24 mouse cellular contexts compared by ENCODE assay signal in the genomic region with DNA sequence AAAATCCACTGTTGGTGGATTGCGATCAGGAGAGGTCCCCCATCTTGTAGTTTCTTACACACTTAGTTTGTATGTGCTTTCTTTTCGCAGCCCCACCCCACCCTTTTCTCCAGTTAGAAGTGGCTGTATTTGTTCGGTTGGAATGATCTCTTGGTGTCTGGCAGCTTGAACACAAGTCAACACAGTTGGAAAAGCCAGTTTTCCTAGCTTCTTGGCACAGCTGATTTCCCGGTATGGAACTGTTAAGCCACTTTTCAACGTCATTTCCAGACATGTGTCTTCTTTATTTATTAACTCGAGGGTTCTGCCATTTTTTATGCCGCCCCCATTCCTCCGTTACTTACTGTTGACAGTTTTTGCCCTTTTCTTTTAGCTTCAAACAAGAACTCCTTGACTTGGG.
DNase-seq lines count a peak whose midpoint lies in the region; ATAC-seq and TF ChIP-seq lines count a peak whose summit lies in the region.
"Had no signal": no experiment of that assay in that cellular context is flagged by ENCODE, and none has a peak within 500 bp of the region (broad histone marks: within the 10 kb centered on the region; RNA-seq: fewer than 3 reads in every experiment).

No protein-coding gene starts in this region.

- no peak for ATAC-seq in forebrain, embryonic 12.5 days (ENCODE audit: low FRiP score)
- 0 out of 2 replicates have a peak, but pooled peaks have one; percentile 50 for ATAC-seq in forebrain, embryonic 16.5 days
- no peak for ATAC-seq in forebrain, embryonic 11.5 days (replicated peaks; ENCODE audit: low FRiP score)
- ATAC-seq: CD4-positive, CD25-positive, alpha-beta regulatory T cell, adult 4 months; Patski had no signal

- no peak overlapping the region for H3K4me3 ChIP-seq in forebrain, embryonic 10.5 days
- no peak overlapping the region for H3K4me3 ChIP-seq in forebrain, embryonic 12.5 days (replicated peaks)
- no peak overlapping the region for H3K4me3 ChIP-seq in forebrain, embryonic 16.5 days (replicated peaks; ENCODE audit: low read length)
- H3K4me3 ChIP-seq in forebrain, embryonic 11.5 days (ENCODE audit: low read depth, low read length) = no peak overlapping the region
- no peak overlapping the region for H3K4me3 ChIP-seq in left cerebral cortex, adult 2 months
- no peak overlapping the region for H3K4me3 ChIP-seq in limb, embryonic 10.5 days
- H3K4me3 ChIP-seq: embryonic facial prominence, embryonic 10.5 days; embryonic facial prominence, embryonic 12.5 days; erythroblast, embryonic 14.5 days had no signal

- H3K36me3 ChIP-seq in forebrain, embryonic 10.5 days (replicated peaks) = no peaks in the 10 kb centered on the region
- no peaks in the 10 kb centered on the region for H3K36me3 ChIP-seq in forebrain, embryonic 12.5 days (replicated peaks)
- no peaks in the 10 kb centered on the region for H3K36me3 ChIP-seq in forebrain, embryonic 16.5 days (ENCODE audit: control insufficient read depth, insufficient read depth)
- no peaks in the 10 kb centered on the region for H3K36me3 ChIP-seq in forebrain, embryonic 11.5 days (ENCODE audit: control insufficient read depth, insufficient read depth, low read length)
- no peaks in the 10 kb centered on the region for H3K36me3 ChIP-seq in limb, embryonic 10.5 days
- H3K36me3 ChIP-seq: embryonic facial prominence, embryonic 10.5 days; embryonic facial prominence, embryonic 12.5 days; G1E had no signal

- H3K4me2 ChIP-seq in forebrain, embryonic 12.5 days = no peak overlapping the region
- no peak overlapping the region for H3K4me2 ChIP-seq in forebrain, embryonic 16.5 days (ENCODE audit: low read length)
- no peak overlapping the region for H3K4me2 ChIP-seq in forebrain, embryonic 11.5 days (ENCODE audit: low read depth, low read length, severe bottlenecking)
- H3K4me2 ChIP-seq: embryonic facial prominence, embryonic 12.5 days had no signal

- intact Hi-C loops in left cerebral cortex, adult 2 months (cut with DNase I) = no loop called here
- intact Hi-C loops in left cerebral cortex, postnatal 25 days (cut with DNase I) = no loop called here

- no peak for TF ChIP-seq CTCF in left cerebral cortex, adult 2 months (IDR thresholded peaks at IDR 0.05)

- WGBS in forebrain, embryonic 10.5 days = 96% methylated on average over 8 of the region's 8 CpGs
- WGBS in forebrain, embryonic 12.5 days = 93% methylated on average over 8 of the region's 8 CpGs
- 78% methylated on average over 8 of the region's 8 CpGs for WGBS in forebrain, embryonic 16.5 days
- 91% methylated on average over 8 of the region's 8 CpGs for WGBS in forebrain, embryonic 11.5 days
- 94% methylated on average over 8 of the region's 8 CpGs for WGBS in limb, embryonic 10.5 days

- no peak overlapping the region for H3K9ac ChIP-seq in forebrain, embryonic 12.5 days
- no peak overlapping the region for H3K9ac ChIP-seq in forebrain, embryonic 16.5 days (replicated peaks; ENCODE audit: low read depth, low read length)
- H3K9ac ChIP-seq in forebrain, embryonic 11.5 days (ENCODE audit: low read length) = no peak overlapping the region
- H3K9ac ChIP-seq: embryonic facial prominence, embryonic 12.5 days had no signal

- 0 out of 2 replicates have a peak overlapping the region, but pooled peaks have one; percentile 16 for H3K27ac ChIP-seq in forebrain, embryonic 10.5 days
- no peak overlapping the region for H3K27ac ChIP-seq in forebrain, embryonic 12.5 days
- H3K27ac ChIP-seq in forebrain, embryonic 16.5 days (ENCODE audit: low read length) = no peak overlapping the region
- no peak overlapping the region for H3K27ac ChIP-seq in forebrain, embryonic 11.5 days (ENCODE audit: low read depth, low read length)
- peak overlapping the region; percentile 3; the same call in 1 of the 2 replicates for H3K27ac ChIP-seq in left cerebral cortex, adult 2 months
- H3K27ac ChIP-seq in limb, embryonic 10.5 days = peak overlapping the region; percentile 27
- H3K27ac ChIP-seq: embryonic facial prominence, embryonic 10.5 days; embryonic facial prominence, embryonic 12.5 days had no signal

- H3K4me1 ChIP-seq in forebrain, embryonic 10.5 days = peaks cover 6% of the 10 kb centered on the region; the same call in 1 of the 2 replicates
- H3K4me1 ChIP-seq in forebrain, embryonic 12.5 days = no peaks in the 10 kb centered on the region; the same call in 1 of the 2 replicates
- no peaks in the 10 kb centered on the region for H3K4me1 ChIP-seq in forebrain, embryonic 16.5 days (replicated peaks; ENCODE audit: control insufficient read depth, insufficient read depth, low read length)
- H3K4me1 ChIP-seq in forebrain, embryonic 11.5 days (replicated peaks; ENCODE audit: control insufficient read depth, insufficient read depth, low read length) = no peaks in the 10 kb centered on the region
- peaks cover 10% of the 10 kb centered on the region for H3K4me1 ChIP-seq in limb, embryonic 10.5 days
- H3K4me1 ChIP-seq: embryonic facial prominence, embryonic 12.5 days had no signal

- no peaks in the 10 kb centered on the region for H3K9me3 ChIP-seq in forebrain, embryonic 10.5 days
- H3K9me3 ChIP-seq in forebrain, embryonic 12.5 days = no peaks in the 10 kb centered on the region
- no peaks in the 10 kb centered on the region for H3K9me3 ChIP-seq in forebrain, embryonic 16.5 days (ENCODE audit: control insufficient read depth, low read length)
- H3K9me3 ChIP-seq in forebrain, embryonic 11.5 days (ENCODE audit: control insufficient read depth, low read length) = no peaks in the 10 kb centered on the region
- no peaks in the 10 kb centered on the region for H3K9me3 ChIP-seq in limb, embryonic 10.5 days (replicated peaks)
- H3K9me3 ChIP-seq: embryonic facial prominence, embryonic 10.5 days; embryonic facial prominence, embryonic 12.5 days; G1E had no signal

- DNase-seq in forebrain, embryonic 10.5 days (ENCODE audit: extremely low spot score, low spot score) = no peak
- DNase-seq in forebrain, embryonic 11.5 days (ENCODE audit: low spot score) = no peak
- no peak for DNase-seq in left cerebral cortex, adult 2 months (ENCODE audit: extremely low spot score in 1 of 2, low spot score in 2 of 2)
- DNase-seq in left cerebral cortex, postnatal 25 days (ENCODE audit: low spot score in 2 of 2) = no peak
- DNase-seq in limb, embryonic 10.5 days (ENCODE audit: low spot score) = no peak
- no peak for DNase-seq in lung, postnatal 36 days
- DNase-seq: adrenal gland, adult 2 months; adrenal gland, postnatal 10 days; adrenal gland, postnatal 25 days; B cell, adult 2 months; cerebellum, adult 11-12 months; cerebellum, adult 2 months; cerebellum, adult 9-10 months; cerebellum, postnatal 10 days; cerebellum, postnatal 25 days had no signal

- no peaks in the 10 kb centered on the region for H3K27me3 ChIP-seq in forebrain, embryonic 10.5 days (ENCODE audit: poor library complexity, severe bottlenecking)
- H3K27me3 ChIP-seq in forebrain, embryonic 12.5 days = 0 out of 2 replicates have a peak, but pooled peaks cover 3% of the 10 kb centered on the region
- no peaks in the 10 kb centered on the region for H3K27me3 ChIP-seq in forebrain, embryonic 16.5 days (replicated peaks; ENCODE audit: control insufficient read depth, insufficient read depth, low read length)
- H3K27me3 ChIP-seq in forebrain, embryonic 11.5 days (ENCODE audit: control insufficient read depth, insufficient read depth, low read length) = no peaks in the 10 kb centered on the region
- no peaks in the 10 kb centered on the region for H3K27me3 ChIP-seq in limb, embryonic 10.5 days (ENCODE audit: low read depth, poor library complexity, severe bottlenecking)
- H3K27me3 ChIP-seq: CH12.LX; embryonic facial prominence, embryonic 12.5 days; Patski had no signal

Comparison
In these comparisons a context has a peak if more than half of its experiments do, and no peak if none do; other contexts are left out.
1. H3K27ac ChIP-seq: peak in forebrain, embryonic 10.5 days (single experiment), left cerebral cortex, adult 2 months (single experiment) and limb, embryonic 10.5 days (single experiment); none in forebrain, embryonic 12.5 days (single experiment), forebrain, embryonic 16.5 days (single experiment) and forebrain, embryonic 11.5 days (single experiment).